Mouse (Mus musculus) ES-E14 (cell line): ENCODE measurements around the gene Dnah8. TPM values are rescaled to one million over a fixed set of nuclear protein-coding genes. Genes with fewer than 3 reads are reported as not detected.

Experiments used
- DNase-seq: peaks from one replicate; pipeline ENCODE4 v3.0.0-alpha.2; 2013; ENCODE audit warnings: low read depth, low spot score
- H3K27ac ChIP-seq: 2 replicates; pipeline ENCODE4 v1.5.1; 2012; ENCODE audit warnings: low read depth, mild to moderate bottlenecking, low read length, moderate library complexity, mixed read lengths; ENCODE audit not compliant: poor library complexity, insufficient read depth, severe bottlenecking
- H3K36me3 ChIP-seq: 2 replicates; pipeline ENCODE4 v1.6.1; 2012; ENCODE audit warnings: mild to moderate bottlenecking, low read length, moderate library complexity, mixed read lengths; ENCODE audit not compliant: control insufficient read depth, poor library complexity, insufficient read depth, severe bottlenecking
- H3K4me1 ChIP-seq, 2 experiments: fragments of 150-350 bp in 1 of 2; sonication (generic) in 1 of 2; 2 replicates each; pipeline ENCODE4 v1.6.1; 2012; ENCODE audit warnings: low read length in 2 of 2, mild to moderate bottlenecking in 1 of 2, mixed read lengths in 1 of 2; ENCODE audit not compliant: control insufficient read depth in 2 of 2, insufficient read depth in 2 of 2, poor library complexity in 1 of 2
- H3K4me3 ChIP-seq, 2 experiments: fragments of 150-350 bp in 1 of 2; sonication (generic) in 1 of 2; 2 replicates each; pipeline ENCODE4 v1.5.1; 2012; ENCODE audit warnings: low read length in 2 of 2, low read depth in 1 of 2, mild to moderate bottlenecking in 1 of 2, mixed read lengths in 1 of 2; ENCODE audit not compliant: insufficient read depth in 1 of 2, poor library complexity in 1 of 2, severe bottlenecking in 1 of 2
- H3K9ac ChIP-seq: 2 replicates; pipeline ENCODE4 v1.6.1; 2012; ENCODE audit warnings: low read depth, mild to moderate bottlenecking, low read length, mixed read lengths; ENCODE audit not compliant: poor library complexity, insufficient read depth, severe bottlenecking
- H3K9me3 ChIP-seq: fragments of 150-350 bp; sonication (generic); 2 replicates; pipeline ENCODE4 v1.6.1; 2012; ENCODE audit warnings: low read depth, mild to moderate bottlenecking, low read length; ENCODE audit not compliant: control insufficient read depth, insufficient read depth
- CHD2 ChIP-seq: IDR thresholded peaks from 2 replicates; pipeline ENCODE4 v1.6.1; 2014; ENCODE audit warnings: mild to moderate bottlenecking, low read depth, low read length, inconsistent platforms
- HCFC1 ChIP-seq: IDR thresholded peaks from 2 replicates; pipeline ENCODE4 v1.6.1; 2012; ENCODE audit warnings: low read length, inconsistent platforms, borderline replicate concordance; ENCODE audit not compliant: insufficient read depth
- MAFK ChIP-seq: IDR thresholded peaks from 2 replicates; pipeline ENCODE4 v1.6.1; 2014; ENCODE audit warnings: mild to moderate bottlenecking, low read depth, low read length, inconsistent platforms; ENCODE audit not compliant: insufficient read depth
- ZC3H11A ChIP-seq: IDR thresholded peaks from 2 replicates; pipeline ENCODE4 v1.6.1; 2012; ENCODE audit warnings: low read depth, mild to moderate bottlenecking, inconsistent platforms, low read length, borderline replicate concordance
- ZNF384 ChIP-seq: IDR thresholded peaks from 2 replicates; pipeline ENCODE4 v1.6.1; 2012; ENCODE audit warnings: low read depth, low read length, inconsistent platforms
- in situ Hi-C, 2 experiments: fragments of 600-800 bp; cut with MboI; formaldehyde crosslinking; loops; one replicate each; pipeline ENCODE4 v1.15.1; 2025; ENCODE audit warnings: low sequenced_read_pairs in 2 of 2, inconsistent platforms in 1 of 2; ENCODE audit not compliant: unreplicated experiment in 2 of 2
- total RNA-seq: library from RNA; depleted of rRNA; stranded (reverse); fragments of 300-350 nt; gene quantifications from 2 replicates; pipeline ENCODE4 v1.2.3, GENCODE M21; 2012

Dnah8 gene
- total RNA-seq, 1 experiment, result 19.5 TPM

DNA sequence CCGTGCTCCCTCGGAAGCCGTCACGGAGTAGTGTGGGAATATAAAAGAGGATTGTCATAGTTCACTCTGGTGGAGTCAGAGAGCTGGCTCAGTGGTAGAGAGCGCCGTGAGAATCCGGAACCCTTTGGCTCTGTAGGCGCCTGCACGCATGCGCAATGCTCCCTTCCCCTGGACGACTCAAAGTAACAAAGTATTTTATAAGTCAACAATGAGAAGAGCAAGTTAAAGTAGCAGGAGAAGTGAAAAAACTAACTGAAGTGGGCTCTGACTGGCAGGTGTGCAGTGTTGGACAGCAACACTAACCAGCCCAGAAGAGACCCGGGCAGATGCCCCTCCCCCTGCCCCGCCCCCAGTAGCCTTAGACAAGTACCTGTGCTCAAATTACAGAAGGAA lies 34.0 kb downstream of the Dnah8 start:
- TF ChIP-seq MAFK, result no peak
- no peak for TF ChIP-seq ZNF384
- TF ChIP-seq HCFC1, result no peak
- no peak for TF ChIP-seq ZC3H11A
- TF ChIP-seq CHD2, result no peak
- Histone ChIP-seq H3K4me3 (peak overlapping the region in 1 of 2 experiments; percentile 30; a peak in 2 of 4 replicates), H3K4me1 (peaks cover 2 to 10% of the 10 kb centered on the region in 2 experiments; a peak in 3 of 4 replicates), H3K9me3 (no peaks in the 10 kb centered on the region), H3K36me3 (peaks cover 26% of the 10 kb centered on the region; the same call in 1 of the 2 replicates), H3K27ac (no peak overlapping the region), H3K9ac (peak overlapping the region; percentile 0; the same call in 1 of the 2 replicates)
- peak; percentile 75 for DNase-seq
- in situ Hi-C loops, result no loop called here

DNA sequence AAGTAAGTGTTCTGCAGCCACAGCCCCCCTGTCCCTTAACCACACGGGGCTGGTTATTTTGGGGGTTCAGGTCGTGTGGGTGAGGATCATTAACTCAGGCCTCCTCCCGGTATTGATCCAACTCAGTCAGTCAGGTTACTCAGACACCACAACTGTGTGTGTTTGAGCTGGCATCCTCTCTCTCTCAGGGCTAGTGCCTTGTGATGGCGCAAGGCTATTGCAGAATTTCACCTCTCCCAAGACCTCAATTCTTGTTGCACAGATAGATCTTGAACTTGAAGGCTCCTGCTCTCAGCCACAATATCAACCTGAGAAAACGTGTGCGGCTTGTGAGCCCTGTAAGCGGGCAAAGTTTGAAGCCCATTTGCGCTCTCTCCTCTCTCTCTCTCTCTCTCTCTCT lies 38.0 kb downstream of the Dnah8 start:
- TF ChIP-seq CHD2 (no peak), ZC3H11A (no peak), ZNF384 (no peak), MAFK (no peak), HCFC1 (no peak)
- peaks cover 2 to 16% of the 10 kb centered on the region in 2 experiments; a peak in 3 of 4 replicates for H3K4me1 ChIP-seq
- no peak for DNase-seq
- H3K27ac ChIP-seq, result no peak overlapping the region
- peaks cover 18% of the 10 kb centered on the region; the same call in 1 of the 2 replicates for H3K36me3 ChIP-seq
- in situ Hi-C loops, result no loop called here
- no peaks in the 10 kb centered on the region for H3K9me3 ChIP-seq
- no peak overlapping the region for H3K9ac ChIP-seq
- H3K4me3 ChIP-seq, result no peak overlapping the region

DNA sequence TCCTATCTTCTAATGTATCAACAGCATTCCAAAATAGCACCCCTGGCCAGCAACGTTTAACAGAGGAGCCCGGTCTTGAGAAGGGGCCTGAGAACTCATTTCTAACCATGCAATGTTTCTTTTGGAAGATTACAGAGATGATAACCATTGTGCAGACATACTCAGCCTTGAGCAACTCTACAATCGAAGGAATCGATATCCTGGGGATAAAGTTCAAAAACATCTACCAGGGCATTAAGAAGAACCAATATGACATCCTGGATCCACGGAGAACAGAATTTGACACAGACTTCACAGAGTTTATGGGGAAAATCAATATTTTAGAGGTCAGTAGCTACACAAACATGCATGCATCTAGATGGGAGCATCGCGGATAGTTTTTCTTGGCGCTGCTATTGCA lies 39.0 kb downstream of the Dnah8 start:
- H3K9me3 ChIP-seq, result no peaks in the 10 kb centered on the region
- H3K27ac ChIP-seq, result no peak overlapping the region
- H3K36me3 ChIP-seq, result peaks cover 18% of the 10 kb centered on the region; the same call in 1 of the 2 replicates
- no peak overlapping the region for H3K4me3 ChIP-seq
- H3K9ac ChIP-seq, result no peak overlapping the region
- in situ Hi-C loops, result no loop called here
- peaks cover 2 to 12% of the 10 kb centered on the region in 2 experiments; a peak in 3 of 4 replicates for H3K4me1 ChIP-seq
- TF ChIP-seq MAFK (no peak), ZNF384 (no peak), CHD2 (no peak), HCFC1 (no peak), ZC3H11A (no peak)
- DNase-seq, result no peak

DNA sequence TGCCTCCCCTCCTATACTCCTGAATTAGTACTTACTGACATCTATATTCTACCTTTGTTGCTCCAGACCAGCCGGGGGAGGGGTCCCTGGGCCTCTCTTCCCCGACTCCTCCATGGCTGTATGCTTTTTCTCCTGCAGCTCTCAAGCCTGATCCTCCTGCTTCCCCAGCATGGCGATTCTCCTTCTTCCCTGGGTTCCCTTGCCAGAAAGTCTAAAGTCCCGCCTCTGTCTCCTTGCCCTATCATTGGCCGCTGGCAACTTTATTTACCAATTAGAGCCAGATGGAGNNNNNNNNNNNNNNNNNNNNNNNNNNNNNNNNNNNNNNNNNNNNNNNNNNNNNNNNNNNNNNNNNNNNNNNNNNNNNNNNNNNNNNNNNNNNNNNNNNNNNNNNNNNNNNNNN lies 40.7 kb downstream of the Dnah8 start:
- H3K27ac ChIP-seq, result no peak overlapping the region
- no peak overlapping the region for H3K4me3 ChIP-seq
- peaks cover 2 to 8% of the 10 kb centered on the region in 2 experiments; a peak in 3 of 4 replicates for H3K4me1 ChIP-seq
- no peak for DNase-seq
- H3K9ac ChIP-seq, result no peak overlapping the region
- no peak for TF ChIP-seq ZC3H11A
- no peak for TF ChIP-seq CHD2
- TF ChIP-seq MAFK, result no peak
- TF ChIP-seq HCFC1, result no peak
- TF ChIP-seq ZNF384, result no peak
- peaks cover 12% of the 10 kb centered on the region; the same call in 1 of the 2 replicates for H3K36me3 ChIP-seq
- no peaks in the 10 kb centered on the region for H3K9me3 ChIP-seq
- in situ Hi-C loops, result no loop called here

DNA sequence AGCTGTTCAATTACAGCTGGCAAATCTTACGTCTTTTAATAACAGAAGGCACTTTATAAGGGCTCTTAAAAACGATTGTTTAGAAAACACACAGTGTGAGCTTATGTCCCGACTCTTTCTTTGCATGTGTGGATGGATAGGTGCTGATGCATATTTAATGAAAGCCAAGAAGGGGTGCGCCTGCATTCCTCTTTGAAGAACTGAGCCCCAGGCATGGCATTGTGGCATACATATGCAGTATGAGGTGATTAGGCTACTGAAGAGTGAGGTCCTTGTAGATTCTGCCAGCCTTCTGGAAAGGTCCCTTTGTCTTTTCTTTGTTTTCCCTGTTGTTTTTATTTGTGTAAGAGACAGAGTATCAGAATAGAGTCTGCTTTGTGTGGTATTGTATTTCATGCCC lies 48.4 kb downstream of the Dnah8 start:
- Histone ChIP-seq H3K4me3 (no peak overlapping the region), H3K4me1 (no peaks in the 10 kb centered on the region), H3K36me3 (peaks cover 12% of the 10 kb centered on the region; the same call in 1 of the 2 replicates), H3K9me3 (no peaks in the 10 kb centered on the region), H3K9ac (no peak overlapping the region), H3K27ac (no peak overlapping the region)
- DNase-seq, result no peak
- in situ Hi-C loops, result no loop called here
- TF ChIP-seq ZC3H11A (no peak), HCFC1 (no peak), ZNF384 (no peak)
